Mouse (Mus musculus): Measurements from ENCODE around the gene Nrxn1. TPM values are rescaled to one million over a fixed set of nuclear protein-coding genes. Genes with fewer than 3 reads are reported as not detected.

The Nrxn1 gene
- total and polyA plus RNA-seq, 3 experiments: not detected

DNA sequence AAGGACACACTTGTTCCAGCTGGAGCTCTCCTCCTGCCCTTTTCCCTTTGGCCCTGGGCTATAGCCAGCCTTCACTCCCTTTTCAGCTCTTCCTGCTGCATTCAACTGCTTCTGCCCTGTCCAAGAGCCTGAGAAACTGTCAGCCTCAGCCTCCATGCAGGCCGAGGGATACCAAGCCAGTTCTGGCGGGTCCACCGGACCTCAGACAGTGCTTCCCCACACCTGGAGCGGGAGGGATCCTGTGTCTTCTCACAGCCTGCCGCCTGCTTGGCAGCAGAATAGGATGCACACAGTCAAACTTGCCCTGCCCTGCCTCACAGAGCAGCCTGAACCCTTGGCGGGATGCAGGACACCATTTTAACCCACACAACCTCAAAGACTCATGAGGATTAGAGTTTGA is 698.3 kb downstream of the Nrxn1 start:
- in situ Hi-C loops (cut with MboI; ENCODE audit: low pct_ligation_motif_present, low pct_unique_long_range_greater_than_20kb, low sequenced_read_pairs) (no loop called here), dilution Hi-C loops (cut with MboI; ENCODE audit: extremely low pct_ligation_motif_present, extremely low pct_unique_long_range_greater_than_20kb, low sequenced_read_pairs) (no loop called here)
- H3K4me2 ChIP-seq (ENCODE audit: insufficient read depth, low read depth, poor library complexity, severe bottlenecking): no peak overlapping the region
- no peak for DNase-seq (ENCODE audit: extremely low read depth)
- no peaks in the 10 kb centered on the region for H3K27me3 ChIP-seq (replicated peaks)
- no peak overlapping the region for H3K4me3 ChIP-seq (replicated peaks in 1 of 3; ENCODE audit: low read depth in 2 of 3, low read length in 2 of 3, poor library complexity in 1 of 3)
- no peak overlapping the region for H3K9ac ChIP-seq (ENCODE audit: insufficient read depth, low read depth)
- no peak overlapping the region for H3K27ac ChIP-seq (ENCODE audit: insufficient read depth, low read depth)
- peaks cover 33% of the 10 kb centered on the region for H3K9me3 ChIP-seq (replicated peaks; ENCODE audit: low read length)
- H3K79me2 ChIP-seq (replicated peaks; ENCODE audit: control insufficient read depth, extremely low read depth, insufficient read depth, poor library complexity, severe bottlenecking): no peaks in the 10 kb centered on the region
- no peak for TF ChIP-seq POLR2AphosphoS2 (IDR thresholded peaks at IDR 0.05; ENCODE audit: low read depth, low read length)
- no peak for TF ChIP-seq JUND (conservative IDR thresholded peaks at IDR 0.05; ENCODE audit: low read depth, low read length)
- no peak for TF ChIP-seq ETS1 (conservative IDR thresholded peaks at IDR 0.05; ENCODE audit: low read depth, low read length)
- no peak for TF ChIP-seq EP300 (IDR thresholded peaks at IDR 0.05; ENCODE audit: low read length)
- TF ChIP-seq TBP (conservative IDR thresholded peaks at IDR 0.05; ENCODE audit: low read depth, low read length): no peak
- no peak for TF ChIP-seq RAD21 (IDR thresholded peaks at IDR 0.05; ENCODE audit: low read depth, low read length)
- TF ChIP-seq CHD1 (IDR thresholded peaks at IDR 0.05; ENCODE audit: low read depth, low read length): no peak
- TF ChIP-seq IRF4 (IDR thresholded peaks at IDR 0.05; ENCODE audit: low read depth, low read length): no peak
- no peak for TF ChIP-seq USF1 (IDR thresholded peaks at IDR 0.05; ENCODE audit: low read depth, low read length)
- H3K4me1 ChIP-seq (ENCODE audit: control insufficient read depth in 1 of 2, insufficient read depth in 2 of 2): no peaks in the 10 kb centered on the region
- H3K36me3 ChIP-seq (replicated peaks in 1 of 2; ENCODE audit: control insufficient read depth in 1 of 2, insufficient read depth in 1 of 2, low read length in 1 of 2): no peaks in the 10 kb centered on the region

- no peaks in the 10 kb centered on the region for H3K27me3 ChIP-seq (replicated peaks)
- TF ChIP-seq ZMIZ1 (IDR thresholded peaks at IDR 0.05; ENCODE audit: low read depth, low read length) (no peak), PAX5 (IDR thresholded peaks at IDR 0.05; ENCODE audit: low read length) (no peak), BHLHE40 (IDR thresholded peaks at IDR 0.05; ENCODE audit: low read depth, low read length) (no peak), GABPA (IDR thresholded peaks at IDR 0.05; ENCODE audit: insufficient replicate concordance, low read depth, low read length) (no peak), ELF1 (IDR thresholded peaks at IDR 0.05; ENCODE audit: low read depth, low read length) (no peak), ZKSCAN1 (IDR thresholded peaks at IDR 0.05; ENCODE audit: borderline replicate concordance, low read depth, low read length) (no peak), SMC3 (IDR thresholded peaks at IDR 0.05; ENCODE audit: low read depth, low read length) (no peak), ZC3H11A (IDR thresholded peaks at IDR 0.05; ENCODE audit: low read depth, low read length) (no peak), HCFC1 (IDR thresholded peaks at IDR 0.05; ENCODE audit: low read depth, low read length) (no peak), RAD21 (IDR thresholded peaks at IDR 0.05; ENCODE audit: low read depth, low read length) (no peak), ZNF384 (IDR thresholded peaks at IDR 0.05; ENCODE audit: low read depth, low read length) (no peak), MYC (IDR thresholded peaks at IDR 0.05; ENCODE audit: low read depth, low read length) (no peak), NRF1 (IDR thresholded peaks at IDR 0.05; ENCODE audit: low read depth, low read length) (no peak), MAX (IDR thresholded peaks at IDR 0.05; ENCODE audit: low read length) (no peak), ETS1 (conservative IDR thresholded peaks at IDR 0.05; ENCODE audit: low read depth, low read length) (no peak)
- no peak overlapping the region for H3K27ac ChIP-seq (ENCODE audit: insufficient read depth, low read depth)
- DNase-seq (ENCODE audit: extremely low read depth): no peak
- no peak overlapping the region for H3K4me3 ChIP-seq (replicated peaks in 1 of 3; ENCODE audit: low read depth in 2 of 3, low read length in 2 of 3, poor library complexity in 1 of 3)
- no peaks in the 10 kb centered on the region for H3K36me3 ChIP-seq (replicated peaks in 1 of 2; ENCODE audit: control insufficient read depth in 1 of 2, insufficient read depth in 1 of 2, low read length in 1 of 2)
- peaks cover 35% of the 10 kb centered on the region for H3K9me3 ChIP-seq (replicated peaks; ENCODE audit: low read length)
- H3K9ac ChIP-seq (ENCODE audit: insufficient read depth, low read depth): no peak overlapping the region
- H3K4me1 ChIP-seq (ENCODE audit: control insufficient read depth in 1 of 2, insufficient read depth in 2 of 2): no peaks in the 10 kb centered on the region
- dilution Hi-C loops (cut with MboI; ENCODE audit: extremely low pct_ligation_motif_present, extremely low pct_unique_long_range_greater_than_20kb, low sequenced_read_pairs): no loop called here
- H3K79me2 ChIP-seq (replicated peaks; ENCODE audit: control insufficient read depth, extremely low read depth, insufficient read depth, poor library complexity, severe bottlenecking): no peaks in the 10 kb centered on the region
- in situ Hi-C loops (cut with MboI; ENCODE audit: low pct_ligation_motif_present, low pct_unique_long_range_greater_than_20kb, low sequenced_read_pairs): no loop called here
- no peak overlapping the region for H3K4me2 ChIP-seq (ENCODE audit: insufficient read depth, low read depth, poor library complexity, severe bottlenecking)
Measured at GRCm38 (mm10) chr17:90392751-90393150, 700.1 kb downstream of the Nrxn1 start.
